Mouse (Mus musculus) liver, embryonic 14.5 days (tissue): ENCODE data around the gene Mapk13.

Source experiments
- CTCF ChIP-seq: IDR thresholded peaks from 2 replicates; pipeline ENCODE4 v1.5.1; 2016; ENCODE audit warnings: antibody characterized with exemption, low read depth, control low read depth
- EP300 ChIP-seq: IDR thresholded peaks from 2 replicates; pipeline ENCODE4 v1.6.1; 2016; ENCODE audit warnings: antibody characterized with exemption, low read depth

- no peak for TF ChIP-seq CTCF
- TF ChIP-seq EP300: no peak
Measured at GRCm38 (mm10) chr17:28766203-28766602, 2.9 kb upstream of the Mapk13 start.
